Mouse (Mus musculus): ENCODE results near the gene Axin2.
"Not testable (repeated sequence)": the region's sequence is repeated elsewhere in the genome, so short reads cannot be mapped to it uniquely, and the experiment has no call there.

Gene Axin2

GRCm38 (mm10) chr11:108920158-108920635, at the start of gene Axin2:
TSS of gene Axin2 (plus strand) at chr11:108920349.
- DNase-seq (ENCODE audit: low spot score): no peak

- not testable (repeated sequence) for DNase-seq (ENCODE audit: low spot score)
These were observed 48.9 kb upstream of the Axin2 start for GRCm38 (mm10) chr11:108871284-108871683.

- DNase-seq (ENCODE audit: low spot score): no peak
These were observed 48.4 kb upstream of the Axin2 start for GRCm38 (mm10) chr11:108871748-108872147.

GRCm38 (mm10) chr11:108876633-108877205, 43.4 kb upstream of the Axin2 start:
- DNase-seq (ENCODE audit: low spot score): no peak

GRCm38 (mm10) chr11:108877520-108877919, 42.6 kb upstream of the Axin2 start:
- no peak for DNase-seq (ENCODE audit: low spot score)

GRCm38 (mm10) chr11:108880546-108880945, 39.6 kb upstream of the Axin2 start:
- DNase-seq (ENCODE audit: low spot score): no peak

GRCm38 (mm10) chr11:108881662-108882061, 38.5 kb upstream of the Axin2 start:
- no peak for DNase-seq (ENCODE audit: low spot score)

- no peak for DNase-seq (ENCODE audit: low spot score)
These were observed 34.8 kb upstream of the Axin2 start for GRCm38 (mm10) chr11:108885276-108885896.

GRCm38 (mm10) chr11:108886060-108886459, 34.1 kb upstream of the Axin2 start:
- DNase-seq (ENCODE audit: low spot score): no peak

- DNase-seq (ENCODE audit: low spot score): no peak
These were observed 31.0 kb upstream of the Axin2 start for GRCm38 (mm10) chr11:108889121-108889520.

GRCm38 (mm10) chr11:108890544-108890943, 29.6 kb upstream of the Axin2 start:
- no peak for DNase-seq (ENCODE audit: low spot score)

- DNase-seq (ENCODE audit: low spot score): no peak
These were observed 28.9 kb upstream of the Axin2 start for GRCm38 (mm10) chr11:108891111-108891870.

GRCm38 (mm10) chr11:108891871-108892380, 28.2 kb upstream of the Axin2 start:
- no peak for DNase-seq (ENCODE audit: low spot score)

- DNase-seq (ENCODE audit: low spot score): no peak
These were observed 27.7 kb upstream of the Axin2 start for GRCm38 (mm10) chr11:108892406-108892805.

GRCm38 (mm10) chr11:108893232-108893790, 26.8 kb upstream of the Axin2 start:
- no peak for DNase-seq (ENCODE audit: low spot score)

GRCm38 (mm10) chr11:108893855-108894510, 26.2 kb upstream of the Axin2 start:
- no peak for DNase-seq (ENCODE audit: low spot score)

GRCm38 (mm10) chr11:108897034-108897433, 23.1 kb upstream of the Axin2 start:
- no peak for DNase-seq (ENCODE audit: low spot score)

- DNase-seq (ENCODE audit: low spot score): no peak
These were observed 22.1 kb upstream of the Axin2 start for GRCm38 (mm10) chr11:108898063-108898462.

GRCm38 (mm10) chr11:108898483-108898882, 21.7 kb upstream of the Axin2 start:
- no peak for DNase-seq (ENCODE audit: low spot score)

GRCm38 (mm10) chr11:108900718-108901488, 19.2 kb upstream of the Axin2 start:
- DNase-seq (ENCODE audit: low spot score): no peak

GRCm38 (mm10) chr11:108901670-108902069, 18.5 kb upstream of the Axin2 start:
- no peak for DNase-seq (ENCODE audit: low spot score)

All from layer of hippocampus, adult 9-10 months (tissue).